Mouse (Mus musculus): Measurements from ENCODE around the gene Pgpep1l. TPM values are rescaled to one million over a fixed set of nuclear protein-coding genes. Genes with fewer than 3 reads are reported as not detected.
"Not testable (repeated sequence)": the region's sequence is repeated elsewhere in the genome, so short reads cannot be mapped to it uniquely, and the experiment has no call there.

Gene Pgpep1l
- polyA plus RNA-seq, 1 experiment = not detected

DNA sequence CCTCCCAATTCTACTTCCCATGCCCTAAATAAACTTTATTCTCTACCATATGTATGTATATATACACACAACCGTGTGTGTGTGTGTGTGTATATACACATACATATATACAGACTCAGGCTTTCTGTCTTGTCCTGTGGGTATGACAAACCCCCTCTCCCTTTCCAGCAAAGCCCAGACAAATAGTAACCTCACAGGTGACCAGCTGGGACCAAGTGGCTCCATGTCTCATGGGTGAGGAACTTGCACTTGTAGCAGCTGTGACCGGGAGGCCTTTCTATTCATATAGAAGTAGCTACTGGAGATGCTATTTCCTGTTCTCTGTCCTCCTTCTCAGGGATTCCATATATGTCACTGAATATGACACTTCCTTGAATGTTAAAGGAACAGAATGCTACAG, 23.5 kb upstream of the Pgpep1l start:
- no peak overlapping the region for H3K27ac ChIP-seq (ENCODE audit: control insufficient read depth, insufficient read depth, low read depth, low read length, poor library complexity)
- H3K4me3 ChIP-seq (replicated peaks; ENCODE audit: control insufficient read depth, low read depth, low read length) = no peak overlapping the region
- H3K4me1 ChIP-seq (ENCODE audit: control insufficient read depth, insufficient read depth, low read length) = peaks cover 5% of the 10 kb centered on the region
- 45% methylated on average over 2 of the region's 2 CpGs for WGBS
- TF ChIP-seq CTCF (IDR thresholded peaks at IDR 0.05; ENCODE audit: control insufficient read depth, insufficient read depth, low read length) (no peak), POLR2A (IDR thresholded peaks at IDR 0.05; ENCODE audit: borderline replicate concordance, control insufficient read depth, low read depth, low read length) (no peak)

DNA sequence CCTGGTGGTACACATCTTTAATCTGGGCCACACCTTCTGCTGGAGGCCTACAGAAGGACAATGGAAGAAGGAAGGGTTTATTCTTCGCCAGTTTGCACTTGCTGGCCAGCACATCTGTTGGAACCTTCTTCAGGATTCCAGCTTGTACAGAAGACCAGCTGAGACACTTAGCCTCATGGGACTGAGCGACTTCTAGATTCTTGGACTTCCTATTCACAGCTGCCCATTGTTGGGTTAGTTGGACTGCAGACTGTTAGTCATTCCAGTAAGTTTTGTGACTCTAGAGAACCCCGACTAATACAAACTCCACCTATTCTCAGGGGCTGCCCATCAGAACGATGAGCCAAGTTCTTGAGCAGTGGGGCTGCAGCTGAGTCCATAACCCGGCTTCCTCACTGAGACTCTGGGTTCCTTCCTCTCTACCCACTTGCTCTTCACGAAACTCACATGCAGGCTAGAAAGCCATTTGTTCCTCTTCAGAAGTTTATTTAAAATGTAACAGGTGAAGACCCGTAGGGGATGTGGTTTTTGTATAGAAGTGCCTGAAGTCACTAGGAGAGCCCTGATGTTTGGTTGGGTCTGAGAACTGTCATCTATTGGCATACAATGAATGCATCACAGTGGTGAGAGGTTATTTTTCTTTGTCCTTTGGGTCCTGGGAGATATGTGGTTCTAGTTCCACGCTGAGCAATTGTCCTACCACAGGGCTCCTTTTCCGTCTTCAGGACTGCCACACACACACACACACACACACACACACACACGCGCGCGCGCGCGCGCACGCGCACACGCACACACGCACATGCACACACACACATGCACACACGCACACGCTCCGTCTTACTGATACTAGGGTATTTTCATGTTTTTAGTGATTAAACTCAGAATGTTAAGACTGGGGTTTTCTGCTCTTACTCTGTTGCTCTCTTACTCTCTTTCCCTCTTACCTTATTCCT, 22.8 kb upstream of the Pgpep1l start:
- 69% methylated on average over 24 of the region's 24 CpGs for WGBS
- TF ChIP-seq CTCF (IDR thresholded peaks at IDR 0.05; ENCODE audit: control insufficient read depth, insufficient read depth, low read length) (no peak), POLR2A (IDR thresholded peaks at IDR 0.05; ENCODE audit: borderline replicate concordance, control insufficient read depth, low read depth, low read length) (no peak)
- Histone ChIP-seq H3K27ac (ENCODE audit: control insufficient read depth, insufficient read depth, low read depth, low read length, poor library complexity) (peak overlapping the region; percentile 80), H3K4me3 (replicated peaks; ENCODE audit: control insufficient read depth, low read depth, low read length) (no peak overlapping the region), H3K4me1 (ENCODE audit: control insufficient read depth, insufficient read depth, low read length) (peaks cover 6% of the 10 kb centered on the region)

DNA sequence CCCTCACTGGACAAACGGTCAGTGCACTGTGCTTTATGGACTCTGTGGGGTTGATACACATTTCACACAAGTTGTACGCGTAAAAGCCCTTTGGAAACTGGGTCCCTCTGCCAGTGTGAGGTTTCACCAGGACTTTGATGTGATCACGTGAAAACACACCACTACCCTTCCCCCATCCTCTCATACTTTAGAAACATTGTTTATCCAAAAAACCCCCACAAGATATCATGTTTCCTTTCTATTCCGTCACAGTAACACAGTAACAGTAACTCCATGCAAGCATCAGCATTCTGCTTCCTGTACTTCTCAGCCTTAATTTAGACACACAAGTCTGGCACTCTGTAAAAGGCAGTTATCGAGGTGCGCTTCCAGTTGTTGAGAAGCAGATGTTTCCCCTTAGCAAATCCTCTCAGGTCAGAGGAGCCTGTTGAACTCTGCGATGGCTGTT, 21.8 kb upstream of the Pgpep1l start:
- Histone ChIP-seq H3K4me3 (replicated peaks; ENCODE audit: control insufficient read depth, low read depth, low read length) (no peak overlapping the region), H3K4me1 (ENCODE audit: control insufficient read depth, insufficient read depth, low read length) (peaks cover 6% of the 10 kb centered on the region), H3K27ac (ENCODE audit: control insufficient read depth, insufficient read depth, low read depth, low read length, poor library complexity) (peak overlapping the region; percentile 74; the same call in 1 of the 2 replicates)
- TF ChIP-seq POLR2A (IDR thresholded peaks at IDR 0.05; ENCODE audit: borderline replicate concordance, control insufficient read depth, low read depth, low read length) = no peak
- no peak for TF ChIP-seq CTCF (IDR thresholded peaks at IDR 0.05; ENCODE audit: control insufficient read depth, insufficient read depth, low read length)
- 39% methylated on average over 8 of the region's 8 CpGs for WGBS

DNA sequence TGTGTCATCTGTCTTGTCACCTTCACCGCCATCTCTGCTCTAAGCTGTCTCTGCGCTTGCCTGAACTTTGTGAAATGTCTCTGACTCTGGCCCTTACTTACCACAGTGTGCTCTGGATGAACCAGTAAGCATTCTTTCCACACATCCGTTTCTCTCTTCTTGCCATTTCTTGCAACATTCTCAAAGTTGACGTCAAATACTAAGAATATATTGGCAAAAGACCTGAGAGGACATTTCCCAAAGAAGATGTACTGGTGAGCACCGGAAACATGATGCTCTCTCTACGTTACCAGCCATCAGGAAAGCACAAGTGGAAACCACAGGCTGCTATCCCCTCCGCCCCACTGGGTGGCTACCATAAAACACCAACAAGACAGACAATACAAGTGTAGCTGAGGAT, 19.7 kb upstream of the Pgpep1l start:
- TF ChIP-seq CTCF (IDR thresholded peaks at IDR 0.05; ENCODE audit: control insufficient read depth, insufficient read depth, low read length) = no peak
- no peak for TF ChIP-seq POLR2A (IDR thresholded peaks at IDR 0.05; ENCODE audit: borderline replicate concordance, control insufficient read depth, low read depth, low read length)
- H3K4me1 ChIP-seq (ENCODE audit: control insufficient read depth, insufficient read depth, low read length) = peaks cover 5% of the 10 kb centered on the region
- H3K27ac ChIP-seq (ENCODE audit: control insufficient read depth, insufficient read depth, low read depth, low read length, poor library complexity) = peak overlapping the region; percentile 69
- H3K4me3 ChIP-seq (replicated peaks; ENCODE audit: control insufficient read depth, low read depth, low read length) = no peak overlapping the region
- 43% methylated on average over 7 of the region's 7 CpGs for WGBS

DNA sequence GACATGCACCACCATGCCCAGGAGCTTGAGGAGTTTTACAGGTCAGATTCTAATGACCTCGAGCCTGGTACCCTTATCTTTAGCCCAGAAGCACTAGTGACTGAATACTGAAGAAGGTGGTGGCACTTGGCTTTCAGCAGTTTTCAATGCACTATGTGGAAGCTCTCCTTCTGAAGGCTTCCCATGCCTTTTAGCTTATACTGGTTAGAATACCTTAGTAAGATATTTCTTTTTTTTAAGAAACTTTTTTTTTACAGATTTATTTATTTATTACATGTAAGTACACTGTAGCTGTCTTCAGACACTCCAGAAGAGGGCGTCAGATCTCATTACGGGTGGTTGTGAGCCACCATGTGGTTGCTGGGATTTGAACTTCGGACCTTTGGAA, 19.1 kb upstream of the Pgpep1l start:
- not testable (repeated sequence) for H3K4me1 ChIP-seq (ENCODE audit: control insufficient read depth, insufficient read depth, low read length); H3K4me3 ChIP-seq (replicated peaks; ENCODE audit: control insufficient read depth, low read depth, low read length)
- peak overlapping the region; percentile 77; the same call in 1 of the 2 replicates for H3K27ac ChIP-seq (ENCODE audit: control insufficient read depth, insufficient read depth, low read depth, low read length, poor library complexity)
- 51% methylated on average over 4 of the region's 4 CpGs for WGBS

DNA sequence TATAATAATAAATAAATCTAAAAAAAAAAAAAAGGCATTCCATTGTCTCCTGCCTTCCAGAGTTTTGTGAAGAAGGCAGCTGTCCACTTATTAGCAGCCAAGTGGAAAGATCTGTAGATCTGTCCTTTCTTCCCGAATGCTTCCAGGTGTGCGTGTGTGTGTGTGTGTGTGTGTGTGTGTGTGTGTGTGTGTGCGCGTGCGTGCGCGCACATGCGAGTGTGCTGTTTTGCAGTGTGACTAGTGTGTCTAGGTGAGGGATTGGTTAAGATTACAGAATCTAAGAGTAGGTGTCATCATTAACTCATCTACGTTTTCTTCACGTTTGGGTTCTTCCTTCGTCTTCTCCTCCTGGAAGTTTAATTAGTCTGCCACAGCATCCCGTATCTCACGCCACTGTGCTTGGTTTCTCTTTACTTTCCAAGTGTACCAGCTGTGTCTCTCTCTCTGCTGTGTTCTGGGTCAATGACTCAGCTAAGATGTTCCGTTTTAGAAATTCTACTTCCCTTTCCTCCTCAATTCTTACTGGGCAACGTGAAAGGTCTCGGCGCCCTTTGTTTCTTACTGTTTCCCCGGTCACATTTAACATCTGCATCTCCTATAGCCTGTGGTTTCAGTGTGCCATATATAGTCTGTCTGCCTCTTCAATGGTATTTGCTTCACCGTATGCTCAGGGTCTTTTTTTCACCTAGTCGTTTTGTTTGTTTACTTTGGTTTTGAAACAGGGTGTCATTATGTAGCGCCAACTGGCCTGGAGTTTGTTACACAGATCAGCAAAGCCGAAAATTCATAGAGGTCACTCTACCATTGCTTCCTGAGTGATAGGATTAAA, 18.5 kb upstream of the Pgpep1l start:
- Histone ChIP-seq H3K27ac (ENCODE audit: control insufficient read depth, insufficient read depth, low read depth, low read length, poor library complexity) (peak overlapping the region; percentile 84), H3K4me1 (ENCODE audit: control insufficient read depth, insufficient read depth, low read length) (peaks cover 5% of the 10 kb centered on the region), H3K4me3 (replicated peaks; ENCODE audit: control insufficient read depth, low read depth, low read length) (peak overlapping the region; percentile 38)
- WGBS = 20% methylated on average over 22 of the region's 22 CpGs
- TF ChIP-seq CTCF (IDR thresholded peaks at IDR 0.05; ENCODE audit: control insufficient read depth, insufficient read depth, low read length) = no peak
- TF ChIP-seq POLR2A (IDR thresholded peaks at IDR 0.05; ENCODE audit: borderline replicate concordance, control insufficient read depth, low read depth, low read length) = no peak

DNA sequence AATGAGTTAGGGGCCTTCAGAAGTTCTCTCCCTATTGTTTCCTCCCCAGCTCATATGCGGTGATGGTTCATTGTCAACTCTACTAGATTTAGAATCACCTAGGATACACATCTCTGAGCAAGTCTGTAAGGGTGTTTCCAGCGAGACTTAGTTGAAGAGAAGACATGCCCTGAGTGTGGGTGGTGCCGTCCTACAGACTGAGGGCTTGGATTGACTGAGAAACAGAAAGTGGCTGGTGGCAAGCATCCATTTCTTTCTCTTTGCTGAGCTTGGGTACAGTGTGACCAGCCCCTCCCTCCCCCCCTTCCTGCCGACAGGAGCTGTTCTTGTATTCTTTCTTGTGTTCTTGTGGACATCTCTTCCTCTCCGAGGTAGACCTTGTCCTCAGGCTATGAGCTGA, 17.3 kb upstream of the Pgpep1l start:
- 27% methylated on average over 5 of the region's 5 CpGs for WGBS
- no peak overlapping the region for H3K27ac ChIP-seq (ENCODE audit: control insufficient read depth, insufficient read depth, low read depth, low read length, poor library complexity)
- no peak overlapping the region for H3K4me3 ChIP-seq (replicated peaks; ENCODE audit: control insufficient read depth, low read depth, low read length)
- H3K4me1 ChIP-seq (ENCODE audit: control insufficient read depth, insufficient read depth, low read length) = peaks cover 3% of the 10 kb centered on the region; the same call in 1 of the 2 replicates
- TF ChIP-seq CTCF (IDR thresholded peaks at IDR 0.05; ENCODE audit: control insufficient read depth, insufficient read depth, low read length) (no peak), POLR2A (IDR thresholded peaks at IDR 0.05; ENCODE audit: borderline replicate concordance, control insufficient read depth, low read depth, low read length) (no peak)

DNA sequence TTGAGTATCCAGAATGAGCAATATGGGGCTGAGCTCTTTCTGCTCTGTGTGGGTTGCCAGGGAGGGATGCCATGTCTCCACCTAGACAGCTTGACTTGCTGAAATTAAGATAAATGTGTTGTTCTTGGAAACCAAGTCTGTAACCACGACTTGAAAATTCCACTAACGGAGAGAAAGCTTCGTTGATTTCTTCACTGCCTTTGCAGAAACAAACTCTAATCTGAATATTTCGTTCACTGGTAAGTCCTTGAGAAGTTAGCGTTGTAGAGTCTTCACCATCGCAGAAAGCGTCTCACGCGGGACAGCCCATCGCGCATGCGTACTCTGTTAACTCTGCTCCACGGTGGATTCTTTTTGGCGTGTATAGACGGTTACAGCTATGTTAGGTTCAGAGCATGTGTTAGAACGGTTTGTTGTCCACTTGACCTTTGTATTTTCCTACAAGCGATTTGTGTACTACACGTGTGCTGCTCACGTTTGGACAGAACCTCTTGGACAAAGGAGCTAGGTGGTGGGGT, 16.4 kb upstream of the Pgpep1l start:
- H3K4me3 ChIP-seq (replicated peaks; ENCODE audit: control insufficient read depth, low read depth, low read length) = no peak overlapping the region
- TF ChIP-seq CTCF (IDR thresholded peaks at IDR 0.05; ENCODE audit: control insufficient read depth, insufficient read depth, low read length) = no peak
- TF ChIP-seq POLR2A (IDR thresholded peaks at IDR 0.05; ENCODE audit: borderline replicate concordance, control insufficient read depth, low read depth, low read length) = no peak
- H3K27ac ChIP-seq (ENCODE audit: control insufficient read depth, insufficient read depth, low read depth, low read length, poor library complexity) = no peak overlapping the region
- H3K4me1 ChIP-seq (ENCODE audit: control insufficient read depth, insufficient read depth, low read length) = peaks cover 3% of the 10 kb centered on the region; the same call in 1 of the 2 replicates
- WGBS = 79% methylated on average over 19 of the region's 19 CpGs

Measured in bone marrow, adult 2 months (tissue).